Mouse (Mus musculus): ENCODE results near the gene Sesn1. TPM values are rescaled to one million over a fixed set of nuclear protein-coding genes. Genes with fewer than 3 reads are reported as not detected.

Gene Sesn1
- polyA plus RNA-seq, 1 experiment from 2014 or later = 23.1 TPM

GRCm38 (mm10) chr10:41867956-41868355 is 58.2 kb downstream of the Sesn1 start:
- no peaks in the 10 kb centered on the region for H3K36me3 ChIP-seq (ENCODE audit: control insufficient read depth, insufficient read depth, low read length)
- no peak overlapping the region for H3K4me3 ChIP-seq (ENCODE audit: low read depth, low read length)
- ATAC-seq (replicated peaks; ENCODE audit: insufficient number of reproducible peaks, low FRiP score, low TSS enrichment) = no peak
- H3K9ac ChIP-seq (ENCODE audit: low read depth, low read length) = no peak overlapping the region
- H3K27me3 ChIP-seq (ENCODE audit: control insufficient read depth, insufficient read depth, low read length) = no peaks in the 10 kb centered on the region
- H3K4me1 ChIP-seq (ENCODE audit: control insufficient read depth, insufficient read depth, low read length) = peaks cover 11% of the 10 kb centered on the region
- no peak overlapping the region for H3K4me2 ChIP-seq
- no peak overlapping the region for H3K27ac ChIP-seq (ENCODE audit: low read depth, low read length)
- no peaks in the 10 kb centered on the region for H3K9me3 ChIP-seq (replicated peaks; ENCODE audit: control insufficient read depth, low read length)
- WGBS (ENCODE audit: insufficient replicate concordance) = 84% methylated on average over 5 of the region's 5 CpGs

- H3K4me2 ChIP-seq = no peak overlapping the region
- WGBS (ENCODE audit: insufficient replicate concordance) = 54% methylated on average over 2 of the region's 2 CpGs
- no peak overlapping the region for H3K9ac ChIP-seq (ENCODE audit: low read depth, low read length)
- H3K4me1 ChIP-seq (ENCODE audit: control insufficient read depth, insufficient read depth, low read length) = peaks cover 11% of the 10 kb centered on the region
- H3K27ac ChIP-seq (ENCODE audit: low read depth, low read length) = no peak overlapping the region
- H3K36me3 ChIP-seq (ENCODE audit: control insufficient read depth, insufficient read depth, low read length) = no peaks in the 10 kb centered on the region
- H3K4me3 ChIP-seq (ENCODE audit: low read depth, low read length) = no peak overlapping the region
- no peak for ATAC-seq (replicated peaks; ENCODE audit: insufficient number of reproducible peaks, low FRiP score, low TSS enrichment)
- H3K9me3 ChIP-seq (replicated peaks; ENCODE audit: control insufficient read depth, low read length) = no peaks in the 10 kb centered on the region
- no peaks in the 10 kb centered on the region for H3K27me3 ChIP-seq (ENCODE audit: control insufficient read depth, insufficient read depth, low read length)
Measured at GRCm38 (mm10) chr10:41870101-41870500, 60.4 kb downstream of the Sesn1 start.

- H3K9me3 ChIP-seq (replicated peaks; ENCODE audit: control insufficient read depth, low read length) = no peaks in the 10 kb centered on the region
- ATAC-seq (replicated peaks; ENCODE audit: insufficient number of reproducible peaks, low FRiP score, low TSS enrichment) = no peak
- 44% methylated on average over 2 of the region's 2 CpGs for WGBS (ENCODE audit: insufficient replicate concordance)
Measured at GRCm38 (mm10) chr10:41871564-41871963, 61.8 kb downstream of the Sesn1 start.

DNA sequence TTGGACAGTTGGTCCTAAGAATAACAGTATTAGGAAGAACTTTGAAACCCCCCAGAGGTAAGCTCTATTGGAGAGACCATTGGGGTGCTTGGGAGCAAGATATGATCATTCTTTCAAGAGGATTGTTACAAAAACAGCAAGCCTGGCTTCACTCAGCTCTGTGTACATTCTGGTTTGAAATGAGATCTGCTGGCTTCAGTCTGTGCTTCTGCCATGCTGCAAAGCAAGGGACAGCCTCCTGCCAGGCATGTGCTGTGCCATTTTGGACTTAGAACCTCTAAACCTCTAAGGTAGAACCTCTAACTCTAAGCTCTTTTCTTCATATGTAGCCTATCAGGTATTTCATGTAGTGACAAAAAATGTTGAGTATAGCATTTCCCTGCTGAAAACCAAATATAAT is 65.9 kb downstream of the Sesn1 start:
- Histone ChIP-seq H3K4me2 (no peak overlapping the region), H3K9me3 (replicated peaks; ENCODE audit: control insufficient read depth, low read length) (no peaks in the 10 kb centered on the region), H3K36me3 (ENCODE audit: control insufficient read depth, insufficient read depth, low read length) (no peaks in the 10 kb centered on the region), H3K9ac (ENCODE audit: low read depth, low read length) (no peak overlapping the region), H3K4me3 (ENCODE audit: low read depth, low read length) (no peak overlapping the region), H3K27me3 (ENCODE audit: control insufficient read depth, insufficient read depth, low read length) (no peaks in the 10 kb centered on the region), H3K4me1 (ENCODE audit: control insufficient read depth, insufficient read depth, low read length) (no peaks in the 10 kb centered on the region), H3K27ac (ENCODE audit: low read depth, low read length) (no peak overlapping the region)
- no peak for ATAC-seq (replicated peaks; ENCODE audit: insufficient number of reproducible peaks, low FRiP score, low TSS enrichment)

More at GRCm38 (mm10) chr10:41871564-41871963, 61.8 kb downstream of the Sesn1 start:
- Histone ChIP-seq H3K36me3 (ENCODE audit: control insufficient read depth, insufficient read depth, low read length) (no peaks in the 10 kb centered on the region), H3K27ac (ENCODE audit: low read depth, low read length) (no peak overlapping the region), H3K4me3 (ENCODE audit: low read depth, low read length) (no peak overlapping the region), H3K9ac (ENCODE audit: low read depth, low read length) (no peak overlapping the region), H3K4me1 (ENCODE audit: control insufficient read depth, insufficient read depth, low read length) (peaks cover 4% of the 10 kb centered on the region), H3K4me2 (no peak overlapping the region), H3K27me3 (ENCODE audit: control insufficient read depth, insufficient read depth, low read length) (no peaks in the 10 kb centered on the region)

DNA sequence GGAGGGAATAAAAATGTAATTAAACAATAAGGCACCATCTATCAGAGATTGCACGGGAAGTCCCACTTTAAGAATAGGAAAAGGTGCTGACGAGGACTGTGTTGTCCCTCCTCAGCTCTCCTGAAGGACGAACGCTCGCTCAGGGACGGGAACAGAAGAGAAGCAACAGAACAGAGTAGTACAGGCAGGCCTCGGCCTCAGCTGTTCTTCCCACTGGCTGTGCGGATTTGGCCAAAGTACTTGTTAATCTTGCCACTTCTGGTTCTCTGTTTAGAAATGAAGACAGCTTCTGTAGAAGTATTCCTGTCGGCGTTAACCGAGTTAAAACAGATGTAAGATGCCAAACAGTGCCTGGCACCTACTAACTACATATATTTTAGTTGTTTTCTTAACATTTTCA is 68.6 kb downstream of the Sesn1 start:
- H3K4me1 ChIP-seq (ENCODE audit: control insufficient read depth, insufficient read depth, low read length) = peaks cover 8% of the 10 kb centered on the region

GRCm38 (mm10) chr10:41879675-41880074 is 69.9 kb downstream of the Sesn1 start:
- no peaks in the 10 kb centered on the region for H3K9me3 ChIP-seq (replicated peaks; ENCODE audit: control insufficient read depth, low read length)
- H3K36me3 ChIP-seq (ENCODE audit: control insufficient read depth, insufficient read depth, low read length) = no peaks in the 10 kb centered on the region
- WGBS (ENCODE audit: insufficient replicate concordance) = 83% methylated on average over 1 of the region's 1 CpGs
- H3K27ac ChIP-seq (ENCODE audit: low read depth, low read length) = no peak overlapping the region
- no peak for ATAC-seq (replicated peaks; ENCODE audit: insufficient number of reproducible peaks, low FRiP score, low TSS enrichment)
- H3K27me3 ChIP-seq (ENCODE audit: control insufficient read depth, insufficient read depth, low read length) = no peaks in the 10 kb centered on the region
- no peak overlapping the region for H3K4me3 ChIP-seq (ENCODE audit: low read depth, low read length)
- H3K4me1 ChIP-seq (ENCODE audit: control insufficient read depth, insufficient read depth, low read length) = peaks cover 8% of the 10 kb centered on the region
- H3K9ac ChIP-seq (ENCODE audit: low read depth, low read length) = no peak overlapping the region
- H3K4me2 ChIP-seq = no peak overlapping the region

More for the DNA sequence above, 68.6 kb downstream of the Sesn1 start:
- H3K27ac ChIP-seq (ENCODE audit: low read depth, low read length) = no peak overlapping the region
- no peak overlapping the region for H3K4me3 ChIP-seq (ENCODE audit: low read depth, low read length)
- no peaks in the 10 kb centered on the region for H3K36me3 ChIP-seq (ENCODE audit: control insufficient read depth, insufficient read depth, low read length)
- no peaks in the 10 kb centered on the region for H3K9me3 ChIP-seq (replicated peaks; ENCODE audit: control insufficient read depth, low read length)
- H3K9ac ChIP-seq (ENCODE audit: low read depth, low read length) = no peak overlapping the region
- H3K4me2 ChIP-seq = no peak overlapping the region
- 70% methylated on average over 11 of the region's 11 CpGs for WGBS (ENCODE audit: insufficient replicate concordance)
- no peak for ATAC-seq (replicated peaks; ENCODE audit: insufficient number of reproducible peaks, low FRiP score, low TSS enrichment)
- H3K27me3 ChIP-seq (ENCODE audit: control insufficient read depth, insufficient read depth, low read length) = no peaks in the 10 kb centered on the region

GRCm38 (mm10) chr10:41880206-41880605 is 70.5 kb downstream of the Sesn1 start:
- Histone ChIP-seq H3K9me3 (replicated peaks; ENCODE audit: control insufficient read depth, low read length) (no peaks in the 10 kb centered on the region), H3K4me3 (ENCODE audit: low read depth, low read length) (no peak overlapping the region), H3K9ac (ENCODE audit: low read depth, low read length) (no peak overlapping the region), H3K4me1 (ENCODE audit: control insufficient read depth, insufficient read depth, low read length) (peaks cover 8% of the 10 kb centered on the region), H3K4me2 (no peak overlapping the region), H3K36me3 (ENCODE audit: control insufficient read depth, insufficient read depth, low read length) (no peaks in the 10 kb centered on the region), H3K27ac (ENCODE audit: low read depth, low read length) (no peak overlapping the region), H3K27me3 (ENCODE audit: control insufficient read depth, insufficient read depth, low read length) (no peaks in the 10 kb centered on the region)
- no peak for ATAC-seq (replicated peaks; ENCODE audit: insufficient number of reproducible peaks, low FRiP score, low TSS enrichment)
- WGBS (ENCODE audit: insufficient replicate concordance) = 43% methylated on average over 4 of the region's 4 CpGs

GRCm38 (mm10) chr10:41880777-41881176 is 71.0 kb downstream of the Sesn1 start:
- WGBS (ENCODE audit: insufficient replicate concordance) = 19% methylated on average over 1 of the region's 1 CpGs
- no peak overlapping the region for H3K4me2 ChIP-seq
- H3K27ac ChIP-seq (ENCODE audit: low read depth, low read length) = no peak overlapping the region
- no peaks in the 10 kb centered on the region for H3K36me3 ChIP-seq (ENCODE audit: control insufficient read depth, insufficient read depth, low read length)
- H3K27me3 ChIP-seq (ENCODE audit: control insufficient read depth, insufficient read depth, low read length) = no peaks in the 10 kb centered on the region
- ATAC-seq (replicated peaks; ENCODE audit: insufficient number of reproducible peaks, low FRiP score, low TSS enrichment) = no peak
- peaks cover 8% of the 10 kb centered on the region for H3K4me1 ChIP-seq (ENCODE audit: control insufficient read depth, insufficient read depth, low read length)
- H3K9me3 ChIP-seq (replicated peaks; ENCODE audit: control insufficient read depth, low read length) = no peaks in the 10 kb centered on the region
- H3K9ac ChIP-seq (ENCODE audit: low read depth, low read length) = no peak overlapping the region
- H3K4me3 ChIP-seq (ENCODE audit: low read depth, low read length) = no peak overlapping the region

DNA sequence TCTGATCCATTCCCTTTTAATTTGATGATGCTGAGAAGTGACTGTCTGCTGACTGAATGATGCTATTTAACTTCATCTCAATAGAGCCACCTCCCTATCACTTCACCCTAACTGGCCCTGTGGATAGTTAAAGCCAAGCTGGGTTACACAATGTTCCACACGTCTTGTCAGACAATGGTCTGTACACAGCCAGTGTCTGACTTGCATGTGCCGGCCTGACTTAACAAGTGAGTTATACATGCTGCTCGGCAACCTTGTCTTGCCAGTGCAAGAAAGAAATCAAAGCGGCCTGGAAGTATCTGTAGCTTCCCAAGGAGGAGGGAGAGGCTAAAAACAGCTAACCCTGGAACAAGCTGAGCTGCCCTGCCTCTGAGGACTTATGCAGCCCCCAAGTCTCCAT is 71.7 kb downstream of the Sesn1 start:
- Histone ChIP-seq H3K4me1 (ENCODE audit: control insufficient read depth, insufficient read depth, low read length) (peaks cover 8% of the 10 kb centered on the region), H3K4me3 (ENCODE audit: low read depth, low read length) (no peak overlapping the region), H3K4me2 (no peak overlapping the region), H3K27me3 (ENCODE audit: control insufficient read depth, insufficient read depth, low read length) (no peaks in the 10 kb centered on the region), H3K9ac (ENCODE audit: low read depth, low read length) (no peak overlapping the region), H3K36me3 (ENCODE audit: control insufficient read depth, insufficient read depth, low read length) (no peaks in the 10 kb centered on the region), H3K27ac (ENCODE audit: low read depth, low read length) (no peak overlapping the region), H3K9me3 (replicated peaks; ENCODE audit: control insufficient read depth, low read length) (no peaks in the 10 kb centered on the region)
- no peak for ATAC-seq (replicated peaks; ENCODE audit: insufficient number of reproducible peaks, low FRiP score, low TSS enrichment)
- WGBS (ENCODE audit: insufficient replicate concordance) = 43% methylated on average over 4 of the region's 4 CpGs
